Mouse (Mus musculus): ENCODE measurements at regions not wholly inside any gene's neighbourhood (a gene's known extent, or its start where the extent isn't known, plus 50 kb on each side); places are given as distances from the start of the nearest gene placed in this dataset.

GRCm38 (mm10) chr12:10062006-10062514, 307.7 kb upstream of the Nt5c1b start:
- DNase-seq (ENCODE audit: low spot score in 2 of 2): no peak

GRCm38 (mm10) chr12:10078341-10078740, 291.4 kb upstream of the Nt5c1b start:
- no peak for DNase-seq (ENCODE audit: low spot score in 2 of 2)

GRCm38 (mm10) chr12:10079482-10079881, 290.3 kb upstream of the Nt5c1b start:
- DNase-seq (ENCODE audit: low spot score in 2 of 2): no peak

GRCm38 (mm10) chr12:10112874-10113453, 256.8 kb upstream of the Nt5c1b start:
- DNase-seq (ENCODE audit: low spot score in 2 of 2): no peak

GRCm38 (mm10) chr12:10122102-10122501, 247.7 kb upstream of the Nt5c1b start:
- no peak for DNase-seq (ENCODE audit: low spot score in 2 of 2)

GRCm38 (mm10) chr12:10127995-10128573, 241.7 kb upstream of the Nt5c1b start:
- DNase-seq (ENCODE audit: low spot score in 2 of 2): no peak

GRCm38 (mm10) chr12:10134141-10134540, 235.6 kb upstream of the Nt5c1b start:
- no peak for DNase-seq (ENCODE audit: low spot score in 2 of 2)

GRCm38 (mm10) chr12:10135915-10136314, 233.9 kb upstream of the Nt5c1b start:
- DNase-seq (ENCODE audit: low spot score in 2 of 2): no peak

GRCm38 (mm10) chr12:10140131-10140530, 229.6 kb upstream of the Nt5c1b start:
- DNase-seq (ENCODE audit: low spot score in 2 of 2): no peak

GRCm38 (mm10) chr12:10160837-10161236, 208.9 kb upstream of the Nt5c1b start:
- DNase-seq (ENCODE audit: low spot score in 2 of 2): no peak

GRCm38 (mm10) chr12:10168042-10168441, 201.7 kb upstream of the Nt5c1b start:
- no peak for DNase-seq (ENCODE audit: low spot score in 2 of 2)

GRCm38 (mm10) chr12:10168581-10168980, 201.2 kb upstream of the Nt5c1b start:
- DNase-seq (ENCODE audit: low spot score in 2 of 2): no peak

GRCm38 (mm10) chr12:10178718-10179117, 191.1 kb upstream of the Nt5c1b start:
- DNase-seq (ENCODE audit: low spot score in 2 of 2): no peak

GRCm38 (mm10) chr12:10179147-10179814, 190.5 kb upstream of the Nt5c1b start:
- no peak for DNase-seq (ENCODE audit: low spot score in 2 of 2)

- DNase-seq (ENCODE audit: low spot score in 2 of 2): no peak
Measured at GRCm38 (mm10) chr12:10179815-10180468, 189.8 kb upstream of the Nt5c1b start.

GRCm38 (mm10) chr12:10182589-10182988, 187.2 kb upstream of the Nt5c1b start:
- DNase-seq (ENCODE audit: low spot score in 2 of 2): no peak

GRCm38 (mm10) chr12:10186576-10186975, 183.2 kb upstream of the Nt5c1b start:
- DNase-seq (ENCODE audit: low spot score in 2 of 2): no peak

GRCm38 (mm10) chr12:10189746-10190145, 180.0 kb upstream of the Nt5c1b start:
- DNase-seq (ENCODE audit: low spot score in 2 of 2): no peak

GRCm38 (mm10) chr12:10197906-10198460, 171.8 kb upstream of the Nt5c1b start:
- no peak for DNase-seq (ENCODE audit: low spot score in 2 of 2)

- DNase-seq (ENCODE audit: low spot score in 2 of 2): no peak
Measured at GRCm38 (mm10) chr12:10209841-10210240, 159.9 kb upstream of the Nt5c1b start.

GRCm38 (mm10) chr12:10222821-10223220, 147.0 kb upstream of the Nt5c1b start:
- no peak for DNase-seq (ENCODE audit: low spot score in 2 of 2)

- DNase-seq (ENCODE audit: low spot score in 2 of 2): peak; percentile 17
Measured at GRCm38 (mm10) chr12:10223832-10224231, 145.9 kb upstream of the Nt5c1b start.

Measured in urinary bladder, postnatal 36 days (tissue).